Mouse (Mus musculus) CD4-positive, CD25-positive, alpha-beta regulatory T cell, adult 4 months (primary cell): Measurements from ENCODE around the gene Pnmal2. TPM values are rescaled to one million over a fixed set of nuclear protein-coding genes. Genes with fewer than 3 reads are reported as not detected.

Experiments
- ATAC-seq: one replicate; pipeline ENCODE4 v1.8.0; 2017
- polyA plus RNA-seq, 2 experiments: library from polyadenylated mRNA; unstranded; fragments of 100-300 nt; shearing (Covaris generic); gene quantifications; one replicate each; pipeline ENCODE4 v1.2.1; 2017

Pnmal2 gene
- polyA plus RNA-seq, 2 experiments from 2014 or later, result not detected

DNA sequence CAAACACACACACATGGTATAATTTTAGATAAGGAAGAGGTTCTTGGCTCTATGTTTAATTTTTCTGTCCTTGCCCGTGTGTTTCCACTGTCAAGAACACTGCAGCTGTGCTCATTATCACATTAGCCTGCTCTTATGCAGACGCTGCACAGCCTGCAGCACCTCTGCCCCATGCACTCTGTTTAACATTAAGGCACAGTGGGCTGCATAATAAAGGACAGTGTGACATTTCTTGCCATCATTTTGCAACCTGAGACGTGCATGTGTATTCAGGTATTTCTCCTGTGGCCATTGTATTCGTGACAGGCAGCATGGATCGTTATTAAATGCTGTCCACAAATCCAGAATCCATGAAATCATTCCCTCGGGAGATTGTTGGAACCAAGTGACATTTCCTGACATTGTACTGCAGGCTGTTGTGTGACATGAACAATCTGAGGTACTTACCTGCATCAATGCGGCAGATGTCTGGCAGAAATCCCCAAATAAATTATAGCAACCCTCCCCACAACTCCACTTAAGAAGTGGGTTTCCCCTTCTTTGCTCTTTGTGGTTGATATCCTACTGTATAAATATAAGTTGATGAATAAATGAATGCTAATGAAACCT lies 43.2 kb downstream of the Pnmal2 start:
- peak; percentile 15 for ATAC-seq

DNA sequence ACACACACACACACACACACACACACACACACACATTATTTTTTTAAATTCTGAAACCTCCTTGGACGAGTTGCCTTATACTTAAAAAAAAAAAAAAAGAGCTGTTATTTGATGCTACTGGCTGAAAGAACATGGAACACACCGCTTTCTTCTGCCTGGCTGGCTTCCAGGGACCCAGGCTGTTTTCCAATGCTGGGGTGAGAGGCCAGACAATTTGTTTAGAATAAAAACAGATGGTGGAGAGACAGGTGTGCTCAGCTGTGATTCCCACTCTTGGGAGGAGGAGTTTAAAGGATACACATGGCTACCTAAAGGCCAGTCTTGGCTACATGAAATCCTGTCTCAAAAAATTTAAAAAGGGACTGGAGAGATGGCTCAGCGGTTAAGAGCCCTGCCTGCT lies 43.9 kb downstream of the Pnmal2 start:
- no peak for ATAC-seq

DNA sequence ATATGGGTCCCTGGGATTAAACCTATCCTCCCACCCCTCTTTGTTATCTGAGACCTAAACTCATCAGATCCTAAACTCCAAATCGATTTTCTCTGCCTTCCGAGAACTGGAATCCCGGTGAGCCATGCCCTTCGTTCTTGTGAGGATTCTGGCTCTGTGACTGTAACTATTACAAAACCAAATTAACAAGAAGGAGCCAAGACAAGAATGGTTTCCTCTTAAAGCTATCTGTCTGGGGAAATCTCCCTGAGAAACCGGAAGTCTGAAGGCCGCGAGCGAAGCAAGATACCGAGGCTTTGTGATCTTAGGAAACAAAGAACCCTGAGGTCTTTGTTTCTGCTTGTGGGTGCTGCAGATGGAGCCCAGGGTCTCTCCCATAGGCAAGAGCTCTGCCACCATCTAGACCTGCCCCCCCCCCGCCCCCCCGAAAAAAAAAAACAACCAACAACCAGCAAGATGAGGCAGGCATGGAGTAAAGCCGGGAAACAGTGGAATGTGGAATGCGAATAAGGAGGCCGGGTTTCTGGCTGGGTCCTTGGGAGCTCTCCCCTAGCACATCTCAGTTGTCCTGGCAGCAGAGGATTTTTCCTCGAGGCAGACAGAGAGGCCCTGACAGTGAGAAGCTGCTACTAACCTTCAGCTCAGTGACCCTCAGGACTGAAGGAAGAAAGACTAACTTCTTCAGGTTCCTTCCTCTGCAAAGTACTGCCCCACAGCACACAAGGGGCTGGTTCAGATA lies 45.7 kb downstream of the Pnmal2 start:
- ATAC-seq, result peak; percentile 86

GRCm38 (mm10) chr7:16991681-16992450 lies 47.4 kb downstream of the Pnmal2 start:
- ATAC-seq, result no peak

GRCm38 (mm10) chr7:16992451-16992807 lies 47.9 kb downstream of the Pnmal2 start, which contains the start of gene Ccdc8:
Ccdc8 (plus strand) TSS chr7:16992708.
- no peak for ATAC-seq

GRCm38 (mm10) chr7:16993651-16994399 lies 49.3 kb downstream of the Pnmal2 start:
- no peak for ATAC-seq

DNA sequence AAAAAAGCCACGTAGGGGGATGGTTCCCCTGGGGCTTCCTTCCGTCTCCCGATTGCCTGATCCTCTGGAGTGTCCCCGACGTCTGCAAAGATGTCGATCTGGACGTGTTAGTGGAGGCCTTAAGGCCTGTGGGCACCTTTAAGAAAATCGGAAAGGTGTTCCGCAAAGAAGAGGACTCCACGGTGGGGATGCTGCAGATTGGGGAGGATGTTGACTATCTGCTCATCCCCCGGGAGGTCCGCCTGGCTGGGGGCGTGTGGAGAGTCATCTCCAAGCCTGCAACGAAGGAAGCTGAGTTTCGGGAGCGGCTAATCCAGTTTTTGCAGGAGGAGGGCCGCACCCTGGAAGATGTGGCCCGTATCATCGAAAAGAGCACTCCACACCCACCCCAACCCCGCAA lies 49.9 kb downstream of the Pnmal2 start:
- no peak for ATAC-seq

DNA sequence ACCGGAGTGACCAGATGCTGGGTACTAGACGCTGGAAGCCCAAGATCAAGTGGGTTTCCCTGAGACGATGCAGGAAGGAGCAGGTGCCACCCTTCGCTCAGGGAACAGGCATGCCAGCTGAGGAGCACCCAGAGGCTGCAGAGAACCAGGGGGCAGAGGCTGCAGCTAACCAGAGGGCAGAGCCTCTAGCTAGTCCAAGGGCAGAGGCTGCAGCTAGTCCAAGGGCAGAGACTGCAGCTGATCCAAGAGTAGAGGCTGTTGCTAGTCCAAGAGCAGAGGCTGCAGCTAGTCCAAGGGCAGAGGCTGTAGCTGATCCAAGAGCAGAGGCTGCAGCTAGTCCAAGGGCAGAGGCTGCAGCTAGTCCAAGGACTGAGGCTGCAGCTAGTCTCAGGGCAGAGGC lies 50.9 kb downstream of the Pnmal2 start:
- no peak for ATAC-seq

Other genes starting within 250 kb of the Pnmal2 start
- gene Ceacam9, start 222.8 kb upstream of the Pnmal2 start, polyA plus RNA-seq, result not detected
- gene Ap2s1, start 206.3 kb upstream of the Pnmal2 start, polyA plus RNA-seq, result 10 to 100 TPM; 60.7 to 73.1 TPM
- gene Slc1a5, start 163.3 kb upstream of the Pnmal2 start, polyA plus RNA-seq, result 100 to 1,000 TPM; 142 to 182 TPM
- 10 to 100 TPM; 19.2 TPM for gene Strn4, start 128.8 kb upstream of the Pnmal2 start, polyA plus RNA-seq
- 10 to 100 TPM in 1 of 2 experiments, 1 to 10 TPM in 1; 6.8 to 11.2 TPM for gene Fkrp, start 128.0 kb upstream of the Pnmal2 start, polyA plus RNA-seq
- gene Prkd2, start 101.8 kb upstream of the Pnmal2 start, polyA plus RNA-seq, result 10 to 100 TPM; 57.3 to 60.0 TPM
- gene Dact3, start 69.4 kb upstream of the Pnmal2 start, polyA plus RNA-seq, result not detected
- not detected for gene Gng8, start 52.9 kb upstream of the Pnmal2 start, polyA plus RNA-seq
- gene Ptgir, start 38.2 kb upstream of the Pnmal2 start, polyA plus RNA-seq, result 10 to 100 TPM in 1 of 2 experiments, 1 to 10 TPM in 1; 7.9 to 10.2 TPM
- gene Calm3, start 20.6 kb upstream of the Pnmal2 start, polyA plus RNA-seq, result 100 to 1,000 TPM in 1 of 2 experiments, 10 to 100 TPM in 1; 48.5 to 103 TPM
- gene Pnmal1, start 15.0 kb downstream of the Pnmal2 start, polyA plus RNA-seq, result not detected
- gene Gm42372, start 38.4 kb downstream of the Pnmal2 start, polyA plus RNA-seq, result 1 to 10 TPM; 4.8 to 4.9 TPM
- gene Ccdc8, start 48.0 kb downstream of the Pnmal2 start, polyA plus RNA-seq, result under 1 TPM in 1 of 2 experiments, not detected in 1; 0.20 TPM
- gene Ppp5c, start 83.2 kb downstream of the Pnmal2 start, polyA plus RNA-seq, result 10 to 100 TPM; 56.6 to 76.0 TPM
- gene Hif3a, start 117.7 kb downstream of the Pnmal2 start, polyA plus RNA-seq, result under 1 TPM; 0.60 to 0.91 TPM
- gene Psg16, start 129.4 kb downstream of the Pnmal2 start, polyA plus RNA-seq, result 1 to 10 TPM in 1 of 2 experiments, under 1 TPM in 1; 0.13 to 1.4 TPM
- not detected for gene Ceacam3, start 205.6 kb downstream of the Pnmal2 start, polyA plus RNA-seq